Mouse (Mus musculus) neural tube, embryonic 14.5 days (tissue): ENCODE measurements around the gene Sfxn5. TPM values are rescaled to one million over a fixed set of nuclear protein-coding genes. Genes with fewer than 3 reads are reported as not detected.

Experiments
- ATAC-seq: fragments of 200-750 bp; cut with Nextera tagmentation; 2 replicates; pipeline ENCODE4 v1.8.0; 2017; ENCODE audit warnings: low read depth, mild to moderate bottlenecking, moderate TSS enrichment, moderate library complexity
- H3K27ac ChIP-seq: fragments of 300-500 bp; sonication (generic); 2 replicates; pipeline ENCODE4 v1.5.1; 2014; ENCODE audit warnings: low read depth, mild to moderate bottlenecking, control low read depth, low read length, moderate library complexity, mixed read lengths
- H3K27me3 ChIP-seq: fragments of 300-500 bp; sonication (generic); 2 replicates; pipeline ENCODE4 v1.6.1; 2014; ENCODE audit warnings: low read length; ENCODE audit not compliant: control insufficient read depth, insufficient read depth
- H3K36me3 ChIP-seq: fragments of 300-500 bp; sonication (generic); 2 replicates; pipeline ENCODE4 v1.6.1; 2014; ENCODE audit warnings: low read length, mixed read lengths; ENCODE audit not compliant: control insufficient read depth, insufficient read depth
- H3K4me1 ChIP-seq: fragments of 300-500 bp; sonication (generic); 2 replicates; pipeline ENCODE4 v1.6.1; 2014; ENCODE audit warnings: low read length; ENCODE audit not compliant: control insufficient read depth, insufficient read depth
- H3K4me2 ChIP-seq: fragments of 300-500 bp; sonication (generic); 2 replicates; pipeline ENCODE4 v1.6.1; 2014; ENCODE audit warnings: mild to moderate bottlenecking, low read depth, low read length, control low read depth
- H3K4me3 ChIP-seq: fragments of 300-500 bp; sonication (generic); 2 replicates; pipeline ENCODE4 v1.5.1; 2014; ENCODE audit warnings: low read depth, low read length, control low read depth, mixed read lengths
- H3K9ac ChIP-seq: fragments of 300-500 bp; sonication (generic); replicated peaks from 2 replicates; pipeline ENCODE4 v1.6.1; 2014; ENCODE audit warnings: low read depth, mild to moderate bottlenecking, control low read depth, low read length, mixed read lengths
- H3K9me3 ChIP-seq: fragments of 300-500 bp; sonication (generic); 2 replicates; pipeline ENCODE4 v1.6.1; 2016; ENCODE audit warnings: low read length; ENCODE audit not compliant: control insufficient read depth
- WGBS: fragments of 180-500 bp; shearing (Covaris S2); extraction: QIAGEN DNeasy Blood & Tissue Kit; methylation state at CpG from one replicate; pipeline ENCODE4 v1.1.7; 2014; 5-methylcytosine and 5-hydroxymethylcytosine counted together
- polyA plus RNA-seq: library from polyadenylated mRNA; unstranded; fragments of >200 nt; fragmentation: Nextera tagmentation; extraction: Ambion mirVana; gene quantifications from 2 replicates; pipeline ENCODE4 v1.2.1, GENCODE M21; 2014

Sfxn5 gene
- polyA plus RNA-seq, 1 experiment from 2014 or later: 29.7 TPM

- Histone ChIP-seq H3K4me3 (no peak overlapping the region), H3K36me3 (no peaks in the 10 kb centered on the region), H3K4me1 (no peaks in the 10 kb centered on the region), H3K27me3 (no peaks in the 10 kb centered on the region; the same call in 1 of the 2 replicates), H3K27ac (no peak overlapping the region), H3K4me2 (no peak overlapping the region), H3K9ac (no peak overlapping the region), H3K9me3 (no peaks in the 10 kb centered on the region)
- 89% methylated on average over 8 of the region's 8 CpGs for WGBS
- ATAC-seq: no peak
These were observed 9.8 kb upstream of the Sfxn5 start for GRCm38 (mm10) chr6:85343027-85343426.

GRCm38 (mm10) chr6:85341814-85342501 lies 8.7 kb upstream of the Sfxn5 start:
- WGBS: 71% methylated on average over 13 of the region's 13 CpGs
- no peaks in the 10 kb centered on the region; the same call in 1 of the 2 replicates for H3K36me3 ChIP-seq
- H3K4me1 ChIP-seq: no peaks in the 10 kb centered on the region
- no peak overlapping the region for H3K27ac ChIP-seq
- H3K4me3 ChIP-seq: no peak overlapping the region
- H3K9me3 ChIP-seq: no peaks in the 10 kb centered on the region
- no peak for ATAC-seq
- H3K27me3 ChIP-seq: no peaks in the 10 kb centered on the region; the same call in 1 of the 2 replicates
- H3K9ac ChIP-seq: no peak overlapping the region
- H3K4me2 ChIP-seq: no peak overlapping the region

GRCm38 (mm10) chr6:85340184-85340583 lies 7.0 kb upstream of the Sfxn5 start:
- WGBS: 74% methylated on average over 12 of the region's 12 CpGs
- Histone ChIP-seq H3K4me1 (no peaks in the 10 kb centered on the region), H3K27me3 (no peaks in the 10 kb centered on the region; the same call in 1 of the 2 replicates), H3K4me2 (no peak overlapping the region), H3K9ac (no peak overlapping the region), H3K4me3 (no peak overlapping the region), H3K9me3 (no peaks in the 10 kb centered on the region), H3K36me3 (peaks cover 4% of the 10 kb centered on the region; the same call in 1 of the 2 replicates), H3K27ac (no peak overlapping the region)
- ATAC-seq: no peak

GRCm38 (mm10) chr6:85339273-85339901 lies 6.2 kb upstream of the Sfxn5 start:
- Histone ChIP-seq H3K36me3 (peaks cover 4% of the 10 kb centered on the region; the same call in 1 of the 2 replicates), H3K4me1 (no peaks in the 10 kb centered on the region), H3K27ac (no peak overlapping the region), H3K4me3 (no peak overlapping the region), H3K9me3 (no peaks in the 10 kb centered on the region), H3K4me2 (no peak overlapping the region), H3K27me3 (no peaks in the 10 kb centered on the region; the same call in 1 of the 2 replicates), H3K9ac (no peak overlapping the region)
- WGBS: 94% methylated on average over 1 of the region's 1 CpGs
- ATAC-seq: no peak

- ATAC-seq: no peak
- Histone ChIP-seq H3K9ac (no peak overlapping the region), H3K27ac (no peak overlapping the region), H3K27me3 (no peaks in the 10 kb centered on the region; the same call in 1 of the 2 replicates), H3K4me3 (no peak overlapping the region), H3K4me2 (no peak overlapping the region), H3K36me3 (peaks cover 4% of the 10 kb centered on the region; the same call in 1 of the 2 replicates), H3K9me3 (no peaks in the 10 kb centered on the region), H3K4me1 (no peaks in the 10 kb centered on the region)
- WGBS: 81% methylated on average over 9 of the region's 9 CpGs
These were observed 3.7 kb upstream of the Sfxn5 start for GRCm38 (mm10) chr6:85336944-85337343.

GRCm38 (mm10) chr6:85335352-85335751 lies 2.1 kb upstream of the Sfxn5 start:
- no peaks in the 10 kb centered on the region for H3K9me3 ChIP-seq
- H3K4me1 ChIP-seq: 0 out of 2 replicates have a peak, but pooled peaks cover 3% of the 10 kb centered on the region
- no peak overlapping the region for H3K27ac ChIP-seq
- H3K9ac ChIP-seq: no peak overlapping the region
- H3K36me3 ChIP-seq: peaks cover 4% of the 10 kb centered on the region; the same call in 1 of the 2 replicates
- no peaks in the 10 kb centered on the region; the same call in 1 of the 2 replicates for H3K27me3 ChIP-seq
- no peak overlapping the region for H3K4me2 ChIP-seq
- WGBS: 65% methylated on average over 3 of the region's 3 CpGs
- no peak overlapping the region for H3K4me3 ChIP-seq
- ATAC-seq: no peak

GRCm38 (mm10) chr6:85334851-85335250 lies 1.6 kb upstream of the Sfxn5 start:
- H3K4me3 ChIP-seq: no peak overlapping the region
- no peak overlapping the region for H3K4me2 ChIP-seq
- H3K36me3 ChIP-seq: peaks cover 4% of the 10 kb centered on the region; the same call in 1 of the 2 replicates
- H3K27ac ChIP-seq: no peak overlapping the region
- ATAC-seq: no peak
- H3K4me1 ChIP-seq: 0 out of 2 replicates have a peak, but pooled peaks cover 3% of the 10 kb centered on the region
- H3K9me3 ChIP-seq: no peaks in the 10 kb centered on the region
- 78% methylated on average over 5 of the region's 5 CpGs for WGBS
- H3K27me3 ChIP-seq: no peaks in the 10 kb centered on the region; the same call in 1 of the 2 replicates
- H3K9ac ChIP-seq: no peak overlapping the region

GRCm38 (mm10) chr6:85334251-85334650 lies 1.0 kb upstream of the Sfxn5 start:
- no peak overlapping the region for H3K4me2 ChIP-seq
- no peak overlapping the region for H3K4me3 ChIP-seq
- no peak overlapping the region for H3K9ac ChIP-seq
- 0 out of 2 replicates have a peak, but pooled peaks cover 3% of the 10 kb centered on the region for H3K4me1 ChIP-seq
- no peaks in the 10 kb centered on the region for H3K9me3 ChIP-seq
- no peak for ATAC-seq
- peak overlapping the region; percentile 91; the same call in 1 of the 2 replicates for H3K27ac ChIP-seq
- H3K27me3 ChIP-seq: no peaks in the 10 kb centered on the region; the same call in 1 of the 2 replicates
- peaks cover 4% of the 10 kb centered on the region; the same call in 1 of the 2 replicates for H3K36me3 ChIP-seq

GRCm38 (mm10) chr6:85333732-85334131 lies 510 bp upstream of the Sfxn5 start:
- H3K27me3 ChIP-seq: no peaks in the 10 kb centered on the region; the same call in 1 of the 2 replicates
- H3K4me2 ChIP-seq: peak overlapping the region; percentile 98
- H3K4me1 ChIP-seq: 0 out of 2 replicates have a peak, but pooled peaks cover 3% of the 10 kb centered on the region
- H3K27ac ChIP-seq: peak overlapping the region; percentile 91
- H3K36me3 ChIP-seq: peaks cover 4% of the 10 kb centered on the region; the same call in 1 of the 2 replicates
- peak overlapping the region; percentile 55 for H3K4me3 ChIP-seq
- WGBS: 2% methylated on average over 13 of the region's 13 CpGs
- peak overlapping the region; percentile 65 for H3K9ac ChIP-seq
- no peak; the same call in 1 of the 2 replicates for ATAC-seq
- H3K9me3 ChIP-seq: no peaks in the 10 kb centered on the region
